Mouse (Mus musculus) neutrophil, adult 59 days (primary cell): ENCODE measurements around the gene Vmp1. TPM values are rescaled to one million over a fixed set of nuclear protein-coding genes. Genes with fewer than 3 reads are reported as not detected.

Experiments used
- total RNA-seq, 2 experiments: library from RNA; stranded (reverse); gene quantifications; 1 replicate in 1 of 2; 2 replicates in 1 of 2; pipeline ENCODE4 v1.2.4; 2023

Gene Vmp1
- total RNA-seq: 10 to 100 TPM; 87.3 to 97.8 TPM

DNA sequence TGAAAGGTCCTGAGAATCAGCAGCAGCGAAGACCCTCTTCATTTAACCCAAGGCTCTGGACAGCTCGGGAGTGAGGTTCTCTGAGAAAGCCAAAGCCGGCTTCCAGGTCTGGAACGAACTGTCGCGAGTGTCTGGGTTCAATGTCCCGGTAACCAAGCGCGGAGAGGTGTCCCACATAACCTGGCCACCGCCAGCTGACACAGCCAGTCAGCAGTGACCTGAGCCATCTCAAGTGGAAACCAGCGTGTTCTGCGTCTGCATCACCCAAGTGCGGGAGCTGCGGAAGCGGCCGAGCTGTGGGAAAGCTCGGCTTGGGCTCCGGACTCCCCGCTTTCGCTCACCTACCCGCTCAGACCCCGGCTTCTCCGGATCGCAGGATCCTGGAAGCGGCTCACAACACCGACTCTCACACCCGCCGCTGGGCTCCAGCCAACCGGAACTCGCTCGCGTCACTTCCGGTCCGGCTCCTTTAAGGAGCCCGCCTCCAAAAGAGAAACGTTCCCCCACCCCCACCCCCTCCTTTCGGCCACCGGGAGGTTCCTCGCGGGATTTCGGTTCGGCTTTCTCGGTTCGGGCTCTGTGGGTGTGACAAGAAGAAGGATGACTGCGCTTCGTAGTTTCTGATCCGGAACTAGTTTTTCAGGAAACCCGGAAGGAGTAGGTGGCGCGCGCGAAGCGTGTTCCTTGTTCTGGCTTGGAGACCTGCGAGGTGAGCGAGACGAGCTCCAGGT, at the start of gene Vmp1, which contains the start of gene Ptrh2:
Vmp1 (minus strand) TSS at position 442 of the 731 bp plus-strand sequence.
Ptrh2 (plus strand) TSS at position 591 of the 731 bp plus-strand sequence.

DNA sequence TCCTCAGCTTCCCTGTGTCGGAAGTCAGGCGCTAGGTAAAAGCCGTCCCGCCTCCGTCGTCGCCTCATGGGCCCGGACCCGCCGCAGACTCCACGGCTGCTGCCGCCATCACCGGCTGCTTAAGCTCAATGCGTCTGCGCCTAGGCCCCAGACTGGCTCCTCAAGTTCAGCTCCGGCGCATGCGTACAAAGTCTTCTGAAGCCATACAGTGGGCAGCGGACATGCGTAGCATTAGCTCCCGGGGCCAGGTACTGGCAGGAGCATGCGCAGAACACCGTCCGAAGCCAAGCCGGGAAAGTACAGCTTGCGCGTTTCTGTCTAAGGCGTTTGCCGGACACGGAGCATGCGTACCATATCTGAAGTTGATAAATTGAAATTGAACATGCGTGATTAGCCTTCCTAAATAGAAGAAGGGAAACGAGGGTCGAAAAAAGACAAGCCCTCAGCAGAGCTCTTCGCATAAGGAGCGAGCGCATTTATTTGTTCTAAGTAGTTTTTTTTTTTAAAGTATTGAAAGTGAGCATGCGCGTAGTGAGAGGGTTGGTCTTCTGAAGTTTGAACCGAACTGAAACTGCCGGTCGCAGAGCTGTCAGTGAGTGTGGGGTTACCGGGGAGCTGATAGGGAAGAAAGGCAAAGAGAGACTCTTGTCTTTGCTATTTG, 138.9 kb downstream of the Vmp1 start, which contains the start of the genes Rps6kb1 and Tubd1:
Rps6kb1 (minus strand) TSS at position 167 of the 661 bp plus-strand sequence.
Tubd1 (plus strand) TSS at position 353 of the 661 bp plus-strand sequence.

Other genes with a start within 250 kb of the Vmp1 start
- gene Rnft1, start 199.2 kb downstream of the Vmp1 start, total RNA-seq: 10 to 100 TPM; 22.7 to 33.7 TPM
- gene Rps6kb1, start 139.0 kb downstream of the Vmp1 start, total RNA-seq: 10 to 100 TPM; 27.2 to 27.6 TPM
- gene Tubd1, start 138.8 kb downstream of the Vmp1 start, total RNA-seq: 1 to 10 TPM; 3.4 to 4.6 TPM
- gene Ptrh2, start 149 bp upstream of the Vmp1 start, total RNA-seq: 1 to 10 TPM; 3.4 to 3.9 TPM
- 100 to 1,000 TPM; 214 to 229 TPM for gene Cltc, start 73.7 kb upstream of the Vmp1 start, total RNA-seq
- gene Dhx40, start 123.9 kb upstream of the Vmp1 start, total RNA-seq: 10 to 100 TPM; 52.3 to 53.2 TPM